Mouse (Mus musculus): Measurements from ENCODE around the gene Foxa1.

DNA sequence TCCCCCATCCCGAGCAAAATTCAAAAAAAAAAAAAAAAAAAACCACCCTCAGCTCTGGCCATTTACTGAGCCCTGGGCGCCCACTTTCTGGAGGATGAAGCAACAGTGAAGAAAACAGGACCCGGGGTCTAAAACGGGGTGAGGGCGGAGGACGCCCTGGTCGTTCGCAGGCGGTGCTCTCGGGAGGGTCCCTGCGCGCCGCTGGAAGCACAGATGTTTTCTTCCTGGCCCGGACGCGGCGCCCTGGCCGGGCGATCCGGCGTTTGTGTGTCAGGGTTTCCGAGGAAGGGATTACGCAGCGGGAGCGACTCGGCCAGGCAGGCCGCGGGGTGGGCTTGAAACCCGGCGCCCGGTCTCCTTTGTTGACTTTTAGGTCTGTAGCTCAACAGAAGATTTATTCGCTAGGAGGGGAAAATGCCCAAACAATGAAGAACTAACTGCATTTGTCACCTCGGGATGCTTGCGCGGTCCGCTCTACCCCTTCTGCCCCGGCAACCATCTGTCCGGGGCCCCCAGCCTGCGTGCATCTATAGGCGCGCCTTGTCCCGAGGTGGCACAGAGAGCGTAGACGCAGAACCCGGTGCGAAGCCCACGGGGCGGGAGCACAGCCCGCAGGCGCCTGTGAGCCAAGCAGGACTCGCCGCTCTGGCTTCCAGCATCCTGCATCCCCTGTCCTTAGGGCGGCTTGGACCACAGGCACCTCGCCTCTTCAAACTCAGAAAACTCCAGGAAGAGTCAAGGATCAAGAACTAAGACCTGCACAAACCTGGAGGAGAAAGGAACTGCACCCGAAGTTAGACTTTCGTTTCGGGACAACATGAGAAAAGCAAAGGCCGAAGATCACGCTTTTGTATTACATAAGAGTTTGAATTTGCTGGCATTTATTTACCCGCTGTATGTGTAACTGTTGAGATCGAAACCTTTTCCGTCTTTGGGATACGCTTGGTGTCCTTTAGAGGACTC is 7.8 kb downstream of the Foxa1 start:
- TF ChIP-seq POLR2A (IDR thresholded peaks at IDR 0.05; ENCODE audit: insufficient read depth, low read depth, low read length) (no peak), CTCF (IDR thresholded peaks at IDR 0.05; ENCODE audit: insufficient read depth, low read depth, low read length) (no peak)
